Mouse (Mus musculus) ovary, postnatal 36 days (tissue): ENCODE measurements around the gene Gjb3.

Source experiments
- DNase-seq: peaks from one replicate; pipeline ENCODE4 v3.0.0; 2022; ENCODE audit warnings: low spot score, mixed read lengths

Gene Gjb3

DNA sequence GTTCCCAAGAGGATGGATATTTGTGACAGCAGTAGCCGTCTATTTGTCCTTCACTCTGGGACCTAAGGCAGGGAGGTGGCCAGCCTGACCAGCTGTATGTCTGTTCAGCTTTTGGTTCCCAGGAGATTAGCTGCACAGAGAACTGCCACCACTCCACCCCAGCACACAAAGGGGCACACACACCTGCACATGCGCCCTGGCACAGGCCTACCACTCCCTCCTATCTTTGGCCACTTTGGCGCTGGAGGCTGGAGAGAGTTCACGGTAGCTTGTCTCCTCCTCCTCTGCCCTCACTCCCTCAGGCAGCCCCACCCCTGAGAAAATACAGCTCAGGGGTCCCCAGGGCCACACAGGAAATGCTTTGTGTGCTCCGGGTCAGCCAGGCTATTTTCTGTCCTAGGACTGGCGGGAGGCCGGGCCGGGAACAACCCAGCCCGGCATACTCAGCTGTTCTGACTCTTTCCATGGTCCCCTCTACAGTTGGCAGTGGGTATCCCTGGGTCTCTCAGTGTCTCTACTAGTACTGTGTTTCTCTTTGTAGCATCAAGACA, 52.1 kb downstream of the Gjb3 start:
- no peak for DNase-seq
